Mouse (Mus musculus) G1E (cell line): ENCODE measurements at regions not wholly inside any gene's neighbourhood (a gene's known extent, or its start where the extent isn't known, plus 50 kb on each side); places are given as distances from the start of the nearest gene placed in this dataset.

ENCODE experiments used
- CTCF ChIP-seq: IDR thresholded peaks from 2 replicates; pipeline ENCODE4 v1.5.1; 2012; ENCODE audit warnings: low read depth, low read length, inconsistent platforms, mixed read lengths
- GATA1 ChIP-seq: IDR thresholded peaks from 2 replicates; pipeline ENCODE4 v1.6.1; 2012; ENCODE audit warnings: borderline replicate concordance, low read length, inconsistent platforms, mixed read lengths
- GATA2 ChIP-seq: IDR thresholded peaks from 2 replicates; pipeline ENCODE4 v1.6.1; 2012; ENCODE audit warnings: low read depth, low read length, inconsistent platforms, borderline replicate concordance
- POLR2AphosphoS5 ChIP-seq: IDR thresholded peaks from 2 replicates; pipeline ENCODE4 v1.6.1; 2012; ENCODE audit warnings: low read depth, low read length, inconsistent platforms; ENCODE audit not compliant: insufficient replicate concordance
- TAL1 ChIP-seq: conservative IDR thresholded peaks from 2 replicates; pipeline ENCODE4 v1.6.1; 2012; ENCODE audit warnings: low read depth, low read length, inconsistent platforms, mixed read lengths

DNA sequence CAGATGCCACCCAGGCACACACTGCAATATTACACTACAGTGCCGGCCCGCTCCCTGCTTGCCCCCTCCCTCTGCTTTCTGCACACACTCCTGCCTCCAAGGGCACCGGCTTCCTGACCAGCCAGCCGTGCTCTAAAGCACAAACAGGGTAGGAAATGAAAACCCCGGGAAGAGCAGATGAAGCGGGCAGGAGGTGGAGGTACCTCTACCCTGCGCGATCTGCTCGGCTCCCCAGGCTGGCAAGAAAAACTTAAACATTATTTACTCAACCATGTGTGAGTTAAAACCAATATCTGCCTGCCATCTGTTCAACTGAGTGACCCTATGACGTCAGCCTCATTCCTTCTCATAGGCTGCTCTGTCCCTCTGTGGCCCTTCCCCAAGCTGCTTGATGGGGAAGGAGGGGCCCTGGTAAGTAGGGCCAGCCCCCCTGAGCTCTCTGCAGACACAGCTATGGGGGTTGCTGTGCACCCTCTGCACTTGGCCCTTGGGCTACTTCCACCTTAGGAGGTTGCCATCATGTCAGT is 238.5 kb downstream of the Cbln1 start:
- TF ChIP-seq TAL1 (no peak), CTCF (no peak), GATA1 (no peak), POLR2AphosphoS5 (no peak), GATA2 (no peak)
